Mouse (Mus musculus): ENCODE results near the gene Kcnj8. TPM values are rescaled to one million over a fixed set of nuclear protein-coding genes. Genes with fewer than 3 reads are reported as not detected.

The Kcnj8 gene
- total RNA-seq, 4 experiments from 2014 or later, result 1.7 to 2.3 (median 1.9) TPM

Other genes starting within 250 kb of the Kcnj8 start
- under 1 TPM in 1 of 4 experiments, not detected in 3; 0.32 TPM for gene Slco1a5, start 248.6 kb downstream of the Kcnj8 start, total RNA-seq (2022)
- 10 to 100 TPM; 12.2 to 17.3 (median 14.7) TPM for gene Pyroxd1, start 226.0 kb downstream of the Kcnj8 start, total RNA-seq (2022)
- 10 to 100 TPM; 21.8 to 25.7 (median 23.6) TPM for gene Recql, start 184.5 kb downstream of the Kcnj8 start, total RNA-seq (2022)
- gene Golt1b, start 184.4 kb downstream of the Kcnj8 start, total RNA-seq (2022), result 10 to 100 TPM; 30.6 to 34.0 (median 33.0) TPM
- gene Spx, start 158.2 kb downstream of the Kcnj8 start, total RNA-seq (2022), result 1 to 10 TPM in 1 of 4 experiments, under 1 TPM in 3; 0.70 to 1.2 (median 0.87) TPM
- under 1 TPM in 3 of 4 experiments, not detected in 1; 0.16 to 0.18 (median 0.16) TPM for gene Gys2, start 98.5 kb downstream of the Kcnj8 start, total RNA-seq (2022)
- 100 to 1,000 TPM; 561 to 645 (median 604) TPM for gene Ldhb, start 63.7 kb downstream of the Kcnj8 start, total RNA-seq (2022)
- 1 to 10 TPM; 3.2 to 4.2 (median 4.0) TPM for gene Abcc9, start 130.7 kb upstream of the Kcnj8 start, total RNA-seq (2022)
- 100 to 1,000 TPM in 2 of 4 experiments, 10 to 100 TPM in 2; 97.9 to 106 (median 101) TPM for gene Cmas, start 185.1 kb upstream of the Kcnj8 start, total RNA-seq (2022)
- under 1 TPM in 1 of 4 experiments, not detected in 3; 0.25 TPM for gene Sult6b2, start 232.9 kb upstream of the Kcnj8 start, total RNA-seq (2022)